Mouse (Mus musculus): ENCODE data around the gene Dmrtc2.

- TF ChIP-seq RCOR1 (IDR thresholded peaks at IDR 0.05; ENCODE audit: low read depth, low read length) (no peak), EP300 (IDR thresholded peaks at IDR 0.05; ENCODE audit: low read depth in 1 of 2, low read length in 2 of 2) (no peak)
These were observed 27.4 kb downstream of the Dmrtc2 start, which contains the start of gene Cd79a for GRCm38 (mm10) chr7:24897224-24897623.

All from MEL (cell line).